Mouse (Mus musculus) kidney, postnatal 25 days (tissue): ENCODE results near the gene Hectd1.

Source experiments
- DNase-seq, 2 experiments: peaks; one replicate each; pipeline ENCODE4 v3.0.0; 2021; ENCODE audit warnings: mixed read lengths in 2 of 2

Hectd1 gene

GRCm38 (mm10) chr12:51843576-51844520 is 14.5 kb upstream of the Hectd1 start:
- peak in 1 of 2 experiments; percentile 31 for DNase-seq

DNA sequence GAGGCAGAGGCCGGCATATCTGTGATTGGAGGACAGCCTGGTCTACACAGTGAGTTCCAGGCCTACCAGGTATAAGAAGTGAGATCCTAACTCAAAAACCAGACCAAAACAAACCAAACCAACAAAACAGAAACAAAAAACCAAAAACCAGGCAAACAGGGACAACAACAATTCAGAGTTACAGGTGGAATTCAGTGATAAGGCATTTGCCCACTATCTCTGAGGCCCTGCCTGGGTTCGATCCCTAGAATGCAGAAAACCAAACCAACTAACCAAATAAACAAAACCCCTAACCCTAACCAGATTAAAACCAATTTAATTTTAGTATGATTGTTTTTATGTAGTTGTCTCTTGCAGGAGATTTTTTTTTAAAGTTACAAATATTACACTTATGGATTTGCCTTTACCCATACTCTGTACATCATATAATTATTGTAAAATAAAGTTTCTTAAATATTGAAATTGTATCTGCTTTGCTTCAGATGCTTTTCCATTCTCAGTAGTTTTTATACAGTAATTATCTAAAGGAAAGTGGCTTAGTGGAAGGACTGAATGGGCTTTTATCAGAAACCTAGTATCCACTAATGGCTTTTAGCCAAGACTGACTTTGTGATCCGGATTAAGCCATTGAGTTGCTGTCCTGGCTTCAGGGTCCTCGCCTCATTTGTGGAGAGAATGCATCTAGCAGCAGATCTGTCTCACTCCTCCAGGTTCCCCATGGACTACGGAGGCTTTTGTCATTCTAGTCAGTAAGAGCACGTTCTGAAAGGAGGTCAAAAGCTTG is 12.9 kb upstream of the Hectd1 start:
- no peak for DNase-seq

DNA sequence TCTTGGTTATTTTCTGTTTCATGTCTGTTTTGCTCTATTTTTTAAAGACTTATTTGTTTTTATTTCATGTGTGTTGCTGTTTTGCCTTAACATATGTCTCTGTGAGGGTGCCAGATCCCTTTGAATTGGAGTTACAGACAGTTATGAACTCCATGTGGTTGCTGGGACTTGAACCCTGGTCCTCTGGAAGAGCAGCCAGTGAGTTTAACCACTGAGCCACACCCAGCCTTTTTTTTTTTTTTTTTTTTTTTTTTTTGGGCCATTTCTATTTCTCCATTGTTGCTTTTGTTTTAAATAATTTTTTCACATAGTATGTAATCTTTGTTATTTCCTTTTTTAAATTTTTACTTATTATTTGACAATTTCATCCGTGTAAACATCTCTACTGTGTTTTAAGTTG is 10.5 kb upstream of the Hectd1 start:
- no peak for DNase-seq

GRCm38 (mm10) chr12:51835219-51835618 is 5.9 kb upstream of the Hectd1 start:
- DNase-seq, result no peak

DNA sequence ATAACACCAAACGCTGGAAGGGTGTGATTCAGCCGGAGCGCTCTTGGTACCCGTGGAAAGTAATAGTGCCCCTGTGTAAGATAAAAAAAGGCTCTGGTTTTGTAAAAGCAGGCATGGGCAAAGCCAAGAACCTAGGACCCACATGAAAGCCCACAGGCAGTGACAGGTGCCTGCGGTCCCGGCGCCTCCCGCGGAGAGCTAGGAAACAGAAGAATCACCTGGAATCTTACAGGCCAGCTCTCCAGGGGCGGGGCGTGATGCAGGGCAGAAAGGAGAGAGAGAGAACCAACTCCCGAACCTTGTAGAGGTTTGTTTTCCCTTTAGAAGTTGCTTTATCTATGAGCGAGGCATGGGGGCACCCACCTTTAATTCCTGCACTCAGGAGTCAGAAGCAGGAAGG is 2.6 kb upstream of the Hectd1 start:
- peak in 1 of 2 experiments; percentile 44 for DNase-seq

DNA sequence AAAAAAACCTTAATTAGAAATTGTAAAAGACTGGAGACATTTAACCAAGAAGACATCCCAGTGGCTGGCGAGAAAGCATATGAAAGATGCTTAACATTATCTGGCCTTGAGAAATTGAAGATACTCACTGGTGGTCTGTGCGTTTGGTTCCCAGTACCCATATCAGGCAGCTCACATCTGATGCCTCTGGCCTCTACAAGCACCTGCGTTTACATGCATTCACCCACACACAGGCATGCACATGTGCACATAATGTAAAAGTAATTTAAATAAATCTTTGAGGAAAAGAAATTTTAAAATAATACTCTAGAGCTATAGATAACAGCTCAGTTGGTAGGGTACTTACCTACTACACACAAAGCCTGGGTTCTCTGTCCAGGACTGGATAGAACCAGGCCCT is 2.0 kb upstream of the Hectd1 start:
- DNase-seq, result no peak

GRCm38 (mm10) chr12:51830671-51831070 is 1.3 kb upstream of the Hectd1 start:
- peak in 1 of 2 experiments; percentile 31 for DNase-seq

GRCm38 (mm10) chr12:51830077-51830402 is 704 bp upstream of the Hectd1 start:
- DNase-seq, result peak in 1 of 2 experiments; percentile 50

- DNase-seq, result peak; percentile 68 to 82
Measured at GRCm38 (mm10) chr12:51828716-51829289, 533 bp downstream of the Hectd1 start.

DNA sequence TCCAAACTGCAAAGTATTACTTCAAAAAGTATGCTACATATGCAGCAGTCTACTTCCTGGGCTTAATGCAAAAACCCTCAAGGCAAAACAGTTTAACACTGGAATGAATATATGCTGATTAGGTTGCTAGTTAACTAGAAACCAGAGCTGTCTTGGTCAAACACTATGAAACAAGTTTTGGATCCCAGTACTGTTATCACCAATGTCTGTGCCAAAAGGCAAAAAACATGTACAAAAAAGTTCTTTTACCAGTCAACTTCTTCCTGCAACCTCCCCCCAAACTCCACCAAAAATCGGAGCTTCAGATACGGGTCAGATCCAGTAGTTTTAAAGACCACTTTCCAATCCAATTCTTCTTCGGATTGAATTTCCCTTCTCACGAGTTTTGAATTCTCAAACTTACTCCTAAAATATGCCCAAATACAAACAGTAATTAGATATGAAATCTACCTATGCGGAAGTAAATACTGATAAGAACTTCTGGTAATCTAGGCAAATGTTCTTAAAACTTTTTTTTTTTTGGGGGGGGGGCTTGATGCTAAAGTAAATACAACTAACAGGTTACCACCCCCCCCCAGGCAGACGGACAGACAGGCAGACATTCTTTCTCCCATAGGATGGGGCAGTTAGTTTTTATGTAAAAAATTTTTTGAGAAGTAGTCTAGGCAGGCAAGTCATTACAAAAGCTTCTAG is 1.2 kb downstream of the Hectd1 start:
- DNase-seq, result no peak

DNA sequence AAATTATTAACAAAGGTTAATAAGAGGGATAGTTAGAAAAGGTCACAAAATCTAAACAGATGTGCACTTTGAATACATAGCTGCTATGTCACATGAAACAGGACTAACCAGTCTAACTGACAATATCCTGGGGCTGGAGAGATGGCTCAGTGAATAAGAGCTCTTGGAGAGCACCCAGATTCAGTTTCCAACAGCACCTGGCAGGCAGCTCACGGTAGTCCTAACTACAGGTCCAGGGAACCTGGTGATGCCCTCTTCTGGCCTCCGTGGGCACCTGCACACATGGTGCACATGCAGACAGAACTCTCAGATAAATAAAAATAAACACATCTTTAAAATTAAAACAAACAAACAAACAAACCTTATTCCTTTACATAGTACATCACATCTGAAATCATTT is 4.0 kb downstream of the Hectd1 start:
- peak in 1 of 2 experiments; percentile 54 for DNase-seq

- no peak for DNase-seq
Measured at GRCm38 (mm10) chr12:51823311-51823710, 6.0 kb downstream of the Hectd1 start.

DNA sequence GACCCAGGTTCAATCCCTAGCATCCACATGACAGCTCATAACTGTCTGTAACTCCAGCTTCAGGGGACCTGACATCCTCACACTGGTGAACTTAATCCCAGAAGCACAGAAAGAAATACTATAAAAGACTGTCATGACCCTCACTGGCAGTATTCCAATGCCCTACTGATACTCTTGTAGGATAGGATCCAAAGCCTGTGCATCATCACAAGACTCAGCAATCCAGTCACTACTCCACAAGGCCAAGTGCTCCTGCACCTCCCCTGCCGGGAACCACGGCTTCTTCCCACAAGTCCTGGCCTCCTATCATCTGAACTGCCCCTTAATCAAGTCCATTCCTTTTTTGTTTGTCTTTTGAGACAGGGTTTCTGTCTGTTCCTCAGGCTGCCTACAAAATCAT is 6.5 kb downstream of the Hectd1 start:
- DNase-seq, result no peak

- DNase-seq, result no peak
Measured at GRCm38 (mm10) chr12:51822236-51822635, 7.1 kb downstream of the Hectd1 start.

DNA sequence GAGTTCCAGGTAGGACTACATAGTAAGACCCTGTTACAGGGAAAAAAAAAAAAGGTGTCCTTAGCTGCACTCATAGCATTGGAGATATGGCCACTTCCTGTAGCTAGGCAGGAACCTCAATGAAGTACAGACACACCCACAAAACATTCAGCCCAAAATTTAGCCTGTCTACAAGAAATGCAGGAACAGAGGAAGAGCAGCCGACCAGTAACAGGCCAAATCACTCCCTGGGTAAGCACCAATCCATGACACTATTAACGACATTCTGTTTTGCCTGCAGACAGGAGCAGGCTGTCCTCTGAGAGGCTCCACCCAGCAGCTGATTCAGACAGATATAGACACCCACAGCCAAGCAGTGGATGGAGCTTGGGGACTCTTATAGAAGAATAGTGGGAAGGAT is 8.1 kb downstream of the Hectd1 start:
- DNase-seq, result no peak

- no peak for DNase-seq
Measured at GRCm38 (mm10) chr12:51819951-51820498, 9.3 kb downstream of the Hectd1 start.

DNA sequence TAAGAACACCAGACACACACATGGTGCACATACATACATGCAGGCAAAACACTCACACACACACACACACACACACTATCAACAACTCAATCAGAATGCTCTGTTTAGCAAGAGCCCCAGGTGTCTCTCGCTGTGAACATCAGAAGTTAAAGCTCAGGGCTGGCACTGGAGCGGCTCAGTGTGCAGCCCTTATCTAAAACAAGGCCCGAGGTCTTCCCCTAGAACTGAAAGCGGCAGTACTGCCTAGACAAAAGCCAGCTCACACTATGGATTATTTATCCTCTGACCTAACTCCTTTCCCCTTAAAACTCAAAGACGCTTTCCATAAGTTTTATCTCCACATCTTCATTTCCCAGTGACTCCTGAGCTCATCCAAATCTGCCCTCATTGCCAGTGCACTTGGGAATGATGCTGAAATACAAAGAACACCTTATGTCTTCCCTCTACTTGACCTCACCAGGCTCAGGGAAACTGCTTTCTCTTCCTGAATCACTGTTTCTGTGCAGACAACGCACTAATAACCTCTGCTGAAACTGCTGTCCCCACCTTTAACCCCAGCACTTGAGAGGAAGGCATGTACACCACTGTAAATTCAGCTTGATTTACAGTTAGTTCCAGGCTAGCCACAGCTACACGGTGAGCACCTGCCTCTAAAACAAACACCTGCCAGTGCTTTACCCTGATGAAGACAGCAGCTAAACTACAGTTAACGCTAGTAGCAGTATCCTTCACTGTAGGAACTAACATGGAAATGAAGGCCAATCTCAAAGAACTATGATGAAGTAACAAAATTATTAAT is 11.3 kb downstream of the Hectd1 start:
- no peak for DNase-seq

DNA sequence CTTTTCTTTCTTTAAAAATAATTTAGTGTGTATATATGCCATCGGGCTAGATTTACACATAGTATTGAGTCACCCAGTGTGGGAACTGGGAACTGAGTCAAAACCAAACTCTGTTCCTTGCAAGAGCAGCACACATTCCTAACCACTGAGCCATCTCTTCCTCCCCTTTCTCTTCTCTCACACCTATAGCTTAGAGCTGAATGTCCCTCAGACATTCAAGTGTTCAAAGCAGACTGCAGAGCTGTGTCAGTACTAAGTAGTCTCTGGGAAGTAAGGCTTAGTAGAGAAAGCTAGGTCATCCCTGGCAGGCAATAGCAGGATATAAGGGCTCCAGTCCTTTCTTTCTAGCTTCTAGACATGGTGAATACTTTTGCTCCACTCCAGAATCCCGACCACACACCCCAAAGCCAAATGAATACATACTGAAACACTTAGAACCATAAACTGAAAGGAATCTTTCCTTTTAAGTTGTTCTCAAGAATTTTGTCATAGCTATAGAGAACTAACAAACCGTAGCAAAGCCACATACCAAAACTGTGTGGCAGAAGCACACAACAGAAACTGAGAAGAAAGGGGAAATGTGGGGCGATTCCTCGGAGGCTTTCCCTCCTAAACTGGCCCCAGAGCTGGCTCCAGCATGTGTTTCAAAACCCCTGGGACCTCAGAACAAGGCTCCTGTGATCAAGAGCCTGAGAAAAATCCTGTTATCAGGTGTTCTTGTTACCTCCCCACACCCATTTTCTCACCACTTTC is 17.8 kb downstream of the Hectd1 start:
- DNase-seq, result no peak

- no peak for DNase-seq
Measured at GRCm38 (mm10) chr12:51810564-51810963, 18.8 kb downstream of the Hectd1 start.

GRCm38 (mm10) chr12:51784842-51785241 is 44.5 kb downstream of the Hectd1 start:
- DNase-seq, result peak in 1 of 2 experiments; percentile 23

GRCm38 (mm10) chr12:51768702-51769101 is 60.6 kb downstream of the Hectd1 start:
- DNase-seq, result no peak
